Mouse (Mus musculus) embryo, embryonic 11.5 days (tissue): ENCODE measurements around the gene Hoxd10.

Source experiments
- DNase-seq: peaks from one replicate; pipeline ENCODE4 v3.0.0-alpha.2; 2012; ENCODE audit warnings: low read depth, low spot score

Hoxd10 gene

GRCm38 (mm10) chr2:74695813-74696430 is 4.2 kb downstream of the Hoxd10 start:
- DNase-seq = no peak

GRCm38 (mm10) chr2:74696442-74697335 is 5.0 kb downstream of the Hoxd10 start:
- no peak for DNase-seq

- DNase-seq = no peak
Observed at GRCm38 (mm10) chr2:74697567-74698121, 5.9 kb downstream of the Hoxd10 start, which contains the start of gene Hoxd9. Gene Hoxd9 (plus strand): TSS chr2:74697727.

- no peak for DNase-seq
Observed at GRCm38 (mm10) chr2:74698201-74699052, 6.7 kb downstream of the Hoxd10 start.

DNA sequence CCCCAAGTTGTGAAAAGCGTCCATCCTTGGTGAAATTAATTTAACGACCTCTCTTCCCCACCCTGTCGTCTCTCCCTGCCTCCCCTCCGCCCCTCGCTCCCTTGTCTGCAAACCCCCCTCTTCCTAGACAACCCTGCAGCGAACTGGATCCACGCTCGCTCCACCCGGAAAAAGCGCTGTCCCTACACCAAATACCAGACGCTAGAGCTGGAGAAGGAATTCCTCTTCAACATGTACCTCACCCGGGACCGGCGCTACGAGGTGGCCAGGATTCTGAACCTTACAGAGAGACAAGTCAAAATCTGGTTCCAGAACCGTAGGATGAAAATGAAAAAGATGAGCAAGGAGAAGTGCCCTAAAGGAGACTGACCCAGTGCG is 7.3 kb downstream of the Hoxd10 start:
- DNase-seq = no peak

GRCm38 (mm10) chr2:74699664-74700545 is 8.2 kb downstream of the Hoxd10 start:
- no peak for DNase-seq

- no peak for DNase-seq
Observed at GRCm38 (mm10) chr2:74700546-74701112, 8.9 kb downstream of the Hoxd10 start.

GRCm38 (mm10) chr2:74701949-74702819 is 10.5 kb downstream of the Hoxd10 start:
- DNase-seq = no peak

- DNase-seq = no peak
Observed at GRCm38 (mm10) chr2:74702820-74703219, 11.1 kb downstream of the Hoxd10 start.

GRCm38 (mm10) chr2:74703317-74703716 is 11.6 kb downstream of the Hoxd10 start:
- DNase-seq = no peak

- no peak for DNase-seq
Observed at GRCm38 (mm10) chr2:74703720-74704392, 12.1 kb downstream of the Hoxd10 start.

GRCm38 (mm10) chr2:74704393-74704998 is 12.8 kb downstream of the Hoxd10 start, which contains the start of gene Hoxd8:
Gene Hoxd8 (plus strand): TSS chr2:74704615.
- DNase-seq = no peak

- DNase-seq = no peak
Observed at GRCm38 (mm10) chr2:74704999-74705466, 13.3 kb downstream of the Hoxd10 start.

GRCm38 (mm10) chr2:74705467-74706089 is 13.9 kb downstream of the Hoxd10 start:
- no peak for DNase-seq

- no peak for DNase-seq
Observed at GRCm38 (mm10) chr2:74706393-74706960, 14.8 kb downstream of the Hoxd10 start.

DNA sequence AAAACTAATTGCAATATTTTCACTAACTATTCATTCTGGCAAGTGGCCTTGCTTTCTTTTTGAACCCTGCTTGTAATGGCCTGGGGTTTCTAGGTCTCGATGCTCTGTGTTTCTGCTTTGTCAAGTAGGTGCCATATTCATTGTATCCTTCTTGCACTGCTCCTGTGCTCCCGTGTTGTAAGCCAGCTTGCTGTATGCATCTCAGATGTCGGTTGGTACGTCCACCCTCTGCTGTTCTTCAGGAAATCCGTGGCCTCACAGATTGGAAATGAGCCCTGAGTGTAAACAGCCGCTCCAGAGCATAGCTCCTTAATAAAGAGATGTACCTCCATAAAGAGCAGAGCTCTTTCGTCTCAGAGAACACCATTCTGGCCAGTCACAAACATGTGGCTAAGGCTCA is 15.9 kb downstream of the Hoxd10 start:
- no peak for DNase-seq

- no peak for DNase-seq
Observed at GRCm38 (mm10) chr2:74708676-74709075, 17.0 kb downstream of the Hoxd10 start.
